Mouse (Mus musculus) testis, adult 2 months (tissue): Measurements from ENCODE around the gene Ythdc1.

Experiments used
- CTCF ChIP-seq: fragments of 200-500 bp; IDR thresholded peaks from 2 replicates; pipeline ENCODE4 v1.5.1; 2012; ENCODE audit warnings: low read depth, mild to moderate bottlenecking, inconsistent platforms, low read length, moderate library complexity; ENCODE audit not compliant: control insufficient read depth, insufficient read depth, insufficient replicate concordance
- POLR2A ChIP-seq: fragments of 200-500 bp; IDR thresholded peaks from 2 replicates; pipeline ENCODE4 v1.6.1; 2012; ENCODE audit warnings: low read depth, mild to moderate bottlenecking, inconsistent platforms, low read length, moderate library complexity; ENCODE audit not compliant: control insufficient read depth

DNA sequence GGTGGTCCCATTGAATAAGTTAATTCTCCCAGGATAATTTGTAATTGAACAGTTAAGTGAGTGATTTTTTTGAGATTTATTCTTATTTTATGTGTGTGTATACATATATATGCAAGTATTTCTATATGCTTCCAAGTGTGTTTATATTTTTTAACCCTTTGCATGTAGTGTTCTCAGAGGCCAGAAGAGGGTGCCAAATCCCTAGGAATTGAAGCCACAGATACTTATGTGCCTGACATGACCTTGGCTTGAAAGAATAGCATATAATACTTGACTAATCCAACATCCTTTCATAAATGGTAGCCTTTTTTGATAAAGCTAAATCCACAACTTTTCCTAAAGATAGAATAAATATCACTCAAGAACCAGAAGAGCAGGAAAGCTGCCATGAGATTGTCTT is 46.1 kb downstream of the Ythdc1 start:
- no peak for TF ChIP-seq CTCF
- TF ChIP-seq POLR2A, result no peak
